Mouse (Mus musculus) left cerebral cortex, postnatal 25 days (tissue): ENCODE results near the gene Gpsm3. TPM values are rescaled to one million over a fixed set of nuclear protein-coding genes. Genes with fewer than 3 reads are reported as not detected.

Source experiments
- DNase-seq, 2 experiments: peaks; one replicate each; pipeline ENCODE4 v3.0.0; 2022; ENCODE audit warnings: low spot score in 2 of 2, mixed read lengths in 1 of 2
- intact Hi-C: fragments of 180-260 bp; cut with DNase I; formaldehyde crosslinking; loops from one replicate; pipeline ENCODE4 v1.15.1; 2025
- total RNA-seq, 2 experiments: library from RNA; stranded (reverse); gene quantifications; 2 replicates each; pipeline ENCODE4 v1.2.3; 2021

Gpsm3 gene
- total RNA-seq, 2 experiments from 2014 or later, result 1.9 to 2.9 TPM

GRCm38 (mm10) chr17:34624981-34625380 is 35.4 kb downstream of the Gpsm3 start:
- intact Hi-C loops, result loop anchor here (5.0 kb wide), 2 partner anchors 33 to 503 kb away; partner anchors contain the start of genes Brd2 and Pbx2
- DNase-seq, result no peak

GRCm38 (mm10) chr17:34626062-34626772 is 36.6 kb downstream of the Gpsm3 start:
- intact Hi-C loops, result loop anchor here (5.0 kb wide), 2 partner anchors 34 to 504 kb away; partner anchors contain the start of genes Brd2 and Pbx2
- DNase-seq, result no peak

GRCm38 (mm10) chr17:34626773-34627092 is 37.1 kb downstream of the Gpsm3 start:
- intact Hi-C loops, result loop anchor here (5.0 kb wide), 2 partner anchors 34 to 504 kb away; partner anchors contain the start of genes Brd2 and Pbx2
- peak in 1 of 2 experiments; percentile 63 for DNase-seq

- DNase-seq, result peak; percentile 88 to 93
- intact Hi-C loops, result loop anchor here (5.0 kb wide), 2 partner anchors 35 to 505 kb away; partner anchors contain the start of genes Brd2 and Pbx2
Observed at GRCm38 (mm10) chr17:34627093-34627942, 37.7 kb downstream of the Gpsm3 start.

- DNase-seq, result no peak
- intact Hi-C loops, result loop anchor here (1.0 to 5.0 kb wide), 4 partner anchors 23 to 506 kb away; partner anchors contain the start of genes Brd2 and Pbx2
Observed at GRCm38 (mm10) chr17:34627943-34628643, 38.5 kb downstream of the Gpsm3 start, which contains the start of gene Ppt2. Ppt2 (minus strand) TSS chr17:34628510.

- intact Hi-C loops, result loop anchor here (1.0 to 5.0 kb wide), 4 partner anchors 23 to 506 kb away; partner anchors contain the start of genes Brd2 and Pbx2
- DNase-seq, result no peak
Observed at GRCm38 (mm10) chr17:34628644-34628967, 39.0 kb downstream of the Gpsm3 start.

- DNase-seq, result peak; percentile 70 to 90
- intact Hi-C loops, result loop anchor here (2.0 to 5.0 kb wide), 3 partner anchors 37 to 507 kb away; partner anchors contain the start of genes Brd2 and Pbx2
Observed at GRCm38 (mm10) chr17:34629221-34629751, 39.7 kb downstream of the Gpsm3 start, which contains the start of gene Prrt1. Prrt1 (plus strand) TSS chr17:34629533.

- intact Hi-C loops, result loop anchor here (2.0 to 5.0 kb wide), 3 partner anchors 38 to 508 kb away; partner anchors contain the start of genes Brd2 and Pbx2
Observed at GRCm38 (mm10) chr17:34629796-34630603, 40.4 kb downstream of the Gpsm3 start.

GRCm38 (mm10) chr17:34630761-34631301 is 41.2 kb downstream of the Gpsm3 start:
- intact Hi-C loops, result no loop called here
- DNase-seq, result no peak

More at GRCm38 (mm10) chr17:34629796-34630603, 40.4 kb downstream of the Gpsm3 start:
- no peak for DNase-seq

- intact Hi-C loops, result no loop called here
- no peak for DNase-seq
Observed at GRCm38 (mm10) chr17:34631647-34632046, 42.0 kb downstream of the Gpsm3 start.

GRCm38 (mm10) chr17:34632261-34632691 is 42.7 kb downstream of the Gpsm3 start:
- intact Hi-C loops, result no loop called here
- DNase-seq, result peak; percentile 83 to 96

- no peak for DNase-seq
- intact Hi-C loops, result no loop called here
Observed at GRCm38 (mm10) chr17:34635671-34636070, 46.1 kb downstream of the Gpsm3 start.

- intact Hi-C loops, result no loop called here
Observed at GRCm38 (mm10) chr17:34637459-34637858, 47.9 kb downstream of the Gpsm3 start.

GRCm38 (mm10) chr17:34639461-34640255 is 50.1 kb downstream of the Gpsm3 start:
- intact Hi-C loops, result no loop called here
- no peak for DNase-seq

More at GRCm38 (mm10) chr17:34637459-34637858, 47.9 kb downstream of the Gpsm3 start:
- no peak for DNase-seq

GRCm38 (mm10) chr17:34640778-34641601 is 51.4 kb downstream of the Gpsm3 start:
- peak; percentile 21 to 59 for DNase-seq
- intact Hi-C loops, result no loop called here
